Mouse (Mus musculus): ENCODE measurements around the gene Gm17428. TPM values are rescaled to one million over a fixed set of nuclear protein-coding genes. Genes with fewer than 3 reads are reported as not detected.
"Not testable (repeated sequence)": the region's sequence is repeated elsewhere in the genome, so short reads cannot be mapped to it uniquely, and the experiment has no call there.

The Gm17428 gene
- polyA plus RNA-seq, 1 experiment from 2014 or later = not detected

GRCm38 (mm10) chr14:54959197-54959596 lies 17.5 kb upstream of the Gm17428 start:
- 91% methylated on average over 3 of the region's 3 CpGs for WGBS
- H3K27me3 ChIP-seq (ENCODE audit: control insufficient read depth, insufficient read depth, low read length) = no peaks in the 10 kb centered on the region
- ATAC-seq (ENCODE audit: insufficient read depth, low FRiP score, low TSS enrichment) (no peak), DNase-seq (ENCODE audit: low spot score) (no peak)
- no peak overlapping the region for H3K9ac ChIP-seq (ENCODE audit: low read length)
- H3K4me2 ChIP-seq (ENCODE audit: low read depth) = no peak overlapping the region
- no peak overlapping the region for H3K27ac ChIP-seq (ENCODE audit: low read depth, low read length)
- no peaks in the 10 kb centered on the region for H3K4me1 ChIP-seq (ENCODE audit: control insufficient read depth, insufficient read depth, low read length)
- no peaks in the 10 kb centered on the region for H3K9me3 ChIP-seq (ENCODE audit: control insufficient read depth, low read length)
- no peak overlapping the region for H3K4me3 ChIP-seq (ENCODE audit: low read depth, low read length)
- H3K36me3 ChIP-seq (ENCODE audit: control insufficient read depth, insufficient read depth, low read length) = no peaks in the 10 kb centered on the region

GRCm38 (mm10) chr14:54959853-54960613 lies 16.7 kb upstream of the Gm17428 start:
- H3K27me3 ChIP-seq (ENCODE audit: control insufficient read depth, insufficient read depth, low read length); ATAC-seq (ENCODE audit: insufficient read depth, low FRiP score, low TSS enrichment); H3K9me3 ChIP-seq (ENCODE audit: control insufficient read depth, low read length); H3K4me1 ChIP-seq (ENCODE audit: control insufficient read depth, insufficient read depth, low read length); H3K9ac ChIP-seq (ENCODE audit: low read length); H3K27ac ChIP-seq (ENCODE audit: low read depth, low read length); H3K4me2 ChIP-seq (ENCODE audit: low read depth); H3K36me3 ChIP-seq (ENCODE audit: control insufficient read depth, insufficient read depth, low read length); DNase-seq (ENCODE audit: low spot score); H3K4me3 ChIP-seq (ENCODE audit: low read depth, low read length): not testable (repeated sequence)
- WGBS = 88% methylated on average over 12 of the region's 12 CpGs

GRCm38 (mm10) chr14:54960769-54961168 lies 16.0 kb upstream of the Gm17428 start:
- 79% methylated on average over 10 of the region's 10 CpGs for WGBS
- H3K27ac ChIP-seq (ENCODE audit: low read depth, low read length) = no peak overlapping the region

GRCm38 (mm10) chr14:54961487-54961886 lies 15.2 kb upstream of the Gm17428 start:
- H3K27me3 ChIP-seq (ENCODE audit: control insufficient read depth, insufficient read depth, low read length) = no peaks in the 10 kb centered on the region
- H3K36me3 ChIP-seq (ENCODE audit: control insufficient read depth, insufficient read depth, low read length) = no peaks in the 10 kb centered on the region
- no peak overlapping the region for H3K9ac ChIP-seq (ENCODE audit: low read length)
- H3K9me3 ChIP-seq (ENCODE audit: control insufficient read depth, low read length) = no peaks in the 10 kb centered on the region
- DNase-seq (ENCODE audit: low spot score) (no peak), ATAC-seq (ENCODE audit: insufficient read depth, low FRiP score, low TSS enrichment) (no peak)
- H3K27ac ChIP-seq (ENCODE audit: low read depth, low read length) = no peak overlapping the region
- 81% methylated on average over 5 of the region's 5 CpGs for WGBS
- no peaks in the 10 kb centered on the region for H3K4me1 ChIP-seq (ENCODE audit: control insufficient read depth, insufficient read depth, low read length)
- H3K4me2 ChIP-seq (ENCODE audit: low read depth) = no peak overlapping the region
- H3K4me3 ChIP-seq (ENCODE audit: low read depth, low read length) = no peak overlapping the region

More at GRCm38 (mm10) chr14:54960769-54961168, 16.0 kb upstream of the Gm17428 start:
- no peaks in the 10 kb centered on the region for H3K27me3 ChIP-seq (ENCODE audit: control insufficient read depth, insufficient read depth, low read length)
- H3K4me1 ChIP-seq (ENCODE audit: control insufficient read depth, insufficient read depth, low read length) = no peaks in the 10 kb centered on the region
- no peak overlapping the region for H3K4me2 ChIP-seq (ENCODE audit: low read depth)
- no peak overlapping the region for H3K4me3 ChIP-seq (ENCODE audit: low read depth, low read length)
- ATAC-seq (ENCODE audit: insufficient read depth, low FRiP score, low TSS enrichment) = no peak
- H3K36me3 ChIP-seq (ENCODE audit: control insufficient read depth, insufficient read depth, low read length) = no peaks in the 10 kb centered on the region
- no peak for DNase-seq (ENCODE audit: low spot score)
- no peaks in the 10 kb centered on the region for H3K9me3 ChIP-seq (ENCODE audit: control insufficient read depth, low read length)
- H3K9ac ChIP-seq (ENCODE audit: low read length) = no peak overlapping the region

- DNase-seq (ENCODE audit: low spot score) (no peak), ATAC-seq (ENCODE audit: insufficient read depth, low FRiP score, low TSS enrichment) (no peak)
- Histone ChIP-seq H3K36me3 (ENCODE audit: control insufficient read depth, insufficient read depth, low read length) (no peaks in the 10 kb centered on the region), H3K4me3 (ENCODE audit: low read depth, low read length) (no peak overlapping the region), H3K27ac (ENCODE audit: low read depth, low read length) (no peak overlapping the region), H3K4me1 (ENCODE audit: control insufficient read depth, insufficient read depth, low read length) (no peaks in the 10 kb centered on the region), H3K9ac (ENCODE audit: low read length) (no peak overlapping the region), H3K27me3 (ENCODE audit: control insufficient read depth, insufficient read depth, low read length) (no peaks in the 10 kb centered on the region), H3K9me3 (ENCODE audit: control insufficient read depth, low read length) (no peaks in the 10 kb centered on the region), H3K4me2 (ENCODE audit: low read depth) (no peak overlapping the region)
- WGBS = 85% methylated on average over 7 of the region's 7 CpGs
Observed at GRCm38 (mm10) chr14:54962714-54963113, 14.0 kb upstream of the Gm17428 start.

- H3K4me1 ChIP-seq (ENCODE audit: control insufficient read depth, insufficient read depth, low read length) = no peaks in the 10 kb centered on the region
- WGBS = 88% methylated on average over 11 of the region's 11 CpGs
- DNase-seq (ENCODE audit: low spot score) (no peak), ATAC-seq (ENCODE audit: insufficient read depth, low FRiP score, low TSS enrichment) (no peak)
- no peak overlapping the region for H3K9ac ChIP-seq (ENCODE audit: low read length)
- H3K4me3 ChIP-seq (ENCODE audit: low read depth, low read length) = no peak overlapping the region
- H3K9me3 ChIP-seq (ENCODE audit: control insufficient read depth, low read length) = no peaks in the 10 kb centered on the region
- H3K36me3 ChIP-seq (ENCODE audit: control insufficient read depth, insufficient read depth, low read length) = no peaks in the 10 kb centered on the region
- H3K27ac ChIP-seq (ENCODE audit: low read depth, low read length) = no peak overlapping the region
- H3K4me2 ChIP-seq (ENCODE audit: low read depth) = no peak overlapping the region
- no peaks in the 10 kb centered on the region for H3K27me3 ChIP-seq (ENCODE audit: control insufficient read depth, insufficient read depth, low read length)
Observed at GRCm38 (mm10) chr14:54963727-54964126, 13.0 kb upstream of the Gm17428 start.

- WGBS = 90% methylated on average over 15 of the region's 15 CpGs
- Histone ChIP-seq H3K27me3 (ENCODE audit: control insufficient read depth, insufficient read depth, low read length) (no peaks in the 10 kb centered on the region), H3K4me2 (ENCODE audit: low read depth) (no peak overlapping the region), H3K9me3 (ENCODE audit: control insufficient read depth, low read length) (no peaks in the 10 kb centered on the region), H3K4me1 (ENCODE audit: control insufficient read depth, insufficient read depth, low read length) (no peaks in the 10 kb centered on the region), H3K9ac (ENCODE audit: low read length) (no peak overlapping the region), H3K27ac (ENCODE audit: low read depth, low read length) (no peak overlapping the region), H3K4me3 (ENCODE audit: low read depth, low read length) (no peak overlapping the region), H3K36me3 (ENCODE audit: control insufficient read depth, insufficient read depth, low read length) (no peaks in the 10 kb centered on the region)
- ATAC-seq (ENCODE audit: insufficient read depth, low FRiP score, low TSS enrichment) = no peak
- DNase-seq (ENCODE audit: low spot score) = no peak
Observed at GRCm38 (mm10) chr14:54965044-54965443, 11.7 kb upstream of the Gm17428 start.

- no peak overlapping the region for H3K9ac ChIP-seq (ENCODE audit: low read length)
- H3K4me2 ChIP-seq (ENCODE audit: low read depth) = no peak overlapping the region
- H3K4me3 ChIP-seq (ENCODE audit: low read depth, low read length) = no peak overlapping the region
- no peaks in the 10 kb centered on the region for H3K4me1 ChIP-seq (ENCODE audit: control insufficient read depth, insufficient read depth, low read length)
- H3K9me3 ChIP-seq (ENCODE audit: control insufficient read depth, low read length) = no peaks in the 10 kb centered on the region
- ATAC-seq (ENCODE audit: insufficient read depth, low FRiP score, low TSS enrichment) = no peak
- no peaks in the 10 kb centered on the region for H3K36me3 ChIP-seq (ENCODE audit: control insufficient read depth, insufficient read depth, low read length)
- no peak overlapping the region for H3K27ac ChIP-seq (ENCODE audit: low read depth, low read length)
- DNase-seq (ENCODE audit: low spot score) = no peak
- 78% methylated on average over 6 of the region's 6 CpGs for WGBS
- H3K27me3 ChIP-seq (ENCODE audit: control insufficient read depth, insufficient read depth, low read length) = no peaks in the 10 kb centered on the region
Observed at GRCm38 (mm10) chr14:54965631-54966030, 11.1 kb upstream of the Gm17428 start.

GRCm38 (mm10) chr14:54966320-54966977 lies 10.3 kb upstream of the Gm17428 start, which contains the start of gene Myh6:
Gene Myh6, minus strand, starts transcription at chr14:54966927.
- no peak for ATAC-seq (ENCODE audit: insufficient read depth, low FRiP score, low TSS enrichment)
- H3K4me2 ChIP-seq (ENCODE audit: low read depth) = no peak within 1 kb of the TSS
- H3K4me1 ChIP-seq (ENCODE audit: control insufficient read depth, insufficient read depth, low read length) = no peaks in the 10 kb centered on the region
- DNase-seq (ENCODE audit: low spot score) = no peak
- no peaks in the 10 kb centered on the region for H3K9me3 ChIP-seq (ENCODE audit: control insufficient read depth, low read length)
- no peak within 1 kb of the TSS for H3K27ac ChIP-seq (ENCODE audit: low read depth, low read length)
- H3K27me3 ChIP-seq (ENCODE audit: control insufficient read depth, insufficient read depth, low read length) = no peaks in the 10 kb centered on the region
- no peak within 1 kb of the TSS for H3K9ac ChIP-seq (ENCODE audit: low read length)
- H3K36me3 ChIP-seq (ENCODE audit: control insufficient read depth, insufficient read depth, low read length) = no peaks in the 10 kb centered on the region
- no peak within 1 kb of the TSS for H3K4me3 ChIP-seq (ENCODE audit: low read depth, low read length)
- WGBS = 67% methylated on average over 7 of the region's 7 CpGs

All from neural tube, embryonic 11.5 days (tissue).